Mouse (Mus musculus) retina, adult 2 months (tissue): ENCODE measurements around the gene Mki67.
"Not testable (repeated sequence)": the region's sequence is repeated elsewhere in the genome, so short reads cannot be mapped to it uniquely, and the experiment has no call there.

Experiments
- DNase-seq: peaks from one replicate; pipeline ENCODE4 v3.0.0-alpha.2; 2012; ENCODE audit warnings: low read depth, low spot score

The Mki67 gene

DNA sequence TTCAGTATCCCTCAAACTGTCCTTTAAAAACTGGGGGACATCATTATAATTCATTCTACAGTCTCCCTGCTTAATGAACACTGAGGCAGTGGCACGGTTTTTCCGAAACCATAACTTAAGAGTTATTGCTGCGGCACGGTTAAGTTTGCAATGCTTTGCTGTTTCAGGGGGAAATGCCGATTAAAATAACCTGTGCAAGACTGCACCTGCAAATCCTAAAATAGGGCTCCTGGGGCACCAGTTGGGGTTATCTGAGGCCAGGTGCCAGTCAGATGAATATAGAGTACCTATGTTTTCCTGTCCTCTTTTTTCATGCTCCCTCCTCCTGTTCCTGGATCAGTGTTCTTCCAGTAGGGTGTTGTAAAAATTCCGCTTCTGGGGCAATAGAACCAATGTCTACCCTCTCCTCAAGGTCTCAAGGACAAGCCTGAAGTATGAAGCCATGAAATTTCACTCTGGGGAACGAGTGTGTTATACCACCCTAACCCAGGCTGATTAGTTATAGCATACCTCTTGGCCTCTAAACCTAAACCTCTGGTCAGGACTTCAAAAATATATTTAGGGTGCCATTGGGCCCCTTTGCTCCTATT, 902 bp upstream of the Mki67 start:
- DNase-seq = no peak

DNA sequence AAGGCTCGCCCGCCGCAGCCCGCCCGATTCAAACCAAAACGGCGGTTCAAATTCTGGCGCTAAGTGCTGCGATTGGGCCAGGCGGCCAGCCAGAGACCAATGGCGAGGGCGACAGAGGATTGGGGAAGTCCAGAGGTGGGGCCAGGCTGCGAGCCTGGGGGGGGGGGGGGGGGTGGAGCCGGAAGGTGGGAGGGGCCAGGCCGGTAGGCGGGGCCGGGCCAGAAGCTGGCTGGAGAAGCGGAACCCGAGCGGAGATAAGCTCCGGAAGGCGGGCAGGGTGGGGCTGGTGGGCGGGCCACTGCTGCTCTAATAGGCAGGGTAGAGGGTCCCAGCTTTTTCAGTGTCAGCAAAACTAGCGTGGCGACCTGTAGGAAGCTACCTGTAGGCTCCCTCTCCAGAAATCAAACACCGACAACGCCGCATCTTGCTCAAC, 300 bp upstream of the Mki67 start:
- DNase-seq = peak; percentile 65

DNA sequence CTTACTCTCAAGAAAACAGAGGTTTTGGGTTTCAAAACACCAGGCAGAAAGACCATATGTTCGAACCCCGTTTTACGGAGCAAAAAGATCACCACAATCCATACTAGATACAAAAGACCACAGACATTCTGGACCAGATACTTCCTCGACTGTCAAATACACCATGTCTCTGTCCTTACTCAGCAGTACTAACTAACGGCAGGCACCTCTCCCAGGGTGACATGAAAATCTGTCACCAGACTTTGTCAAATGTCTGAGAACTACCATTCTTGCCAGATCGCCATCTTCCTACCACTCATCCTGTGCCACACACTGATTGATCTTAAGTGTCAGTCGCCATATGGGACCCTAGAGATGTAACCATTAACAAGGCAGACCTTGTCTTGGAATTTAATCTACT, 995 bp downstream of the Mki67 start:
- DNase-seq = no peak

DNA sequence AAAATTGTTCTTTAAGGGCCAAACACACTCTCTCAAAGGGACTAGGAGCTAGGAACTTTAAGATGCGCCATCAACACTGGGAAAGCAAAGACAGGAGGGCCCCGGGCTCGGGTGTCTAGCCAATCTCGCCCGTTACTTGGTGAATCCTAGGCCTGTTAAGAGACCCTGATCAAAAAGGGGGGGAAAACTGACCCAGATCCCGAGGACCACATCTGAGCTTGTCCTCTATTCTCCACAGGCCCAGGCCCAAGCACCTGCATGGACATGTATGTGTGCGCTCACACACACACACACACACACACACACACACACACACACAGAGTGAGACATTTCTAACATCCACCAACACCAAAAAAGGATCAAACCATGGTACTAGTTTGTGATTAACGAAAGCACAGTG, 2.8 kb downstream of the Mki67 start:
- DNase-seq = no peak

DNA sequence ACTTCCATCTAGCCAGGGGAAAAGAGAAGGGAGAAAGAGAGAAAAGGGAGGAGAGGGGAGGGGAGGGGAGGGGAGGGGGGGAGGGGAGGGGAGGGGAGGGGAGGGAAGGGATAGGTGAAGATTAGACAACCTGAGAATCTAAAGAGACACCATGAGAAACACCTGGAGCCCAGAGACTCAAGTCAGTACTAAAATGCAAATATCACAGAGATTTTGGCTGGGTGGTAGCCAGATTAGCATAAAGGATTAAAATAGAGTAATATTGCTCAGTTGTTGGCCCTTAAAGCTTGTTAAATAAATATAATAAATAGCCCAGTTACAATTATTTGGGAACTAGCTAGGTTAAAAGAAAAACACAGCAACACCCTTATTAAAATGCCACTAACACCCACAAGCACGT, 3.6 kb downstream of the Mki67 start:
- DNase-seq = no peak

DNA sequence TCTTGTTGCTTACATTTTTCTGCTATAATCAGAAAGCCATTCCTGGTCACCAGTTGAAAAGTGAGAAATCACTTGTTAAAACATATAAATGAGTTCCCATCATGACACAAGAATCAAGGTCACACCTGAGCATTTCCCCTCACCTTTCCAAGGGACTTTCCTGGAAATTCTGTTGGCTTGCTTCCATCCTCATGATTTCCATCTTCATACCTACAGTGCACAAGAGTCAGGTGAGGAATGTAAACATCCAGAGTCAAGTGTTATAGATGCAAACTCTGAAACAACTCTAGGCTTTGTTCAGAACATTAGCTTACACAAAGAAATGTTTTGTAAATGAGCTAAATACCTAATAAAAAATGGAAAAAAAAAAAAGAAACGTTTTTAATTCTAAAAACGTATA, 5.5 kb downstream of the Mki67 start:
- DNase-seq = no peak

DNA sequence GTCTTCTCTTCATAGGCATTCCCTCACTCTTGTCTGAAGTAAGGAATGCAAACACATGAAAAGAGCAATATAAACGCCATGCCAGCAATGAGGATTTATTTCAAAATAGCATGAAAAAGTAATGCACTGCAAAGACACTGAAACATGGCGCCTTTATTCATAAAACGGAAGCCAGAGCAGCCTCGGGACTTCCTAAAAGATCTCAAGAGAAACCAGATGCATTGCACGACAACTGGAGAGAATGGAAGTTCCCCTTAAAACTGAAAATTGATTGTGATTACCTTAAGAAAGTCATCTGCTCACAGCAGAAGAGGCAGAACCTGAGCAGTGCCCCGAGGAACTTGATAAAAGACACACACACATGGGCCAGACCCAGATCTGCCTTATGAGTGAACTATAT, 10.4 kb downstream of the Mki67 start:
- DNase-seq = no peak

DNA sequence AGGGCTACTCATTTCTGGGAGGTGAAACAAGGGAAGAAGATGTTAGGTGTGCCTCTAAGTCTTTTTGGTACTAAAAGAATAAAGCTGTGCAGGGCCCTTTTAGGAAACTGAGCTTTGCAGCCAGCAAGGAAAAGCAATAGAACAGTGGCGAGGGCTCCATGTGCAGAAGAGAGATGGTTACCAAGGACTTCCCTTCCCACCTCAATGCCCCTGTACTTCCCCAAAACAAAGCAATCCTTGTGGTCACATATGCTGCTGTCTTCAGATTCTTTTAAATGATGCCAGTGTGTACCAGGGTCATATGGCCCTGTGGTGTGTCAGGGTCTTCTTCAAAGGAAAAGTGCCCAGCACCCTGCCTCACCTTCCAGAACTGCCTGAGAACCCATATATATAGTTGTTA, 11.1 kb downstream of the Mki67 start:
- DNase-seq = no peak

DNA sequence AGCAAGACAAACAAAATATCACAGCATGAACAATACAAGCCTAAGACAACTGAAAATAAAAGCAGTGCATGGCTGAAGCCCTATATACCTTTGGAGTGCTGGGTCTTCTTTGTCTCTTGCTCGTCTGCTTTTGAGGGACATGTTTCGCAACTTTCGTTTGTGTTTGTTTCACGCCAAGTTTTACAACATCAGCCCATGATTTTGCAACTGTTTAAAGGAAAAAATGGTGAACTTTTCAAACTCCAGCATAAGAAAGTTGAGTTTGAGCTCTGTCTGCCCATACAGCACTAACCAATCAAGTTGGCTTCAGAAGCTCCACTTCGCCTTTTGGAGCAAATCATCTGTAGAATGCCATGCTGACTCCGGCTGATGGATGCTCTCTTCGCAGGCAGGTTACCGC, 11.9 kb downstream of the Mki67 start:
- no peak for DNase-seq

DNA sequence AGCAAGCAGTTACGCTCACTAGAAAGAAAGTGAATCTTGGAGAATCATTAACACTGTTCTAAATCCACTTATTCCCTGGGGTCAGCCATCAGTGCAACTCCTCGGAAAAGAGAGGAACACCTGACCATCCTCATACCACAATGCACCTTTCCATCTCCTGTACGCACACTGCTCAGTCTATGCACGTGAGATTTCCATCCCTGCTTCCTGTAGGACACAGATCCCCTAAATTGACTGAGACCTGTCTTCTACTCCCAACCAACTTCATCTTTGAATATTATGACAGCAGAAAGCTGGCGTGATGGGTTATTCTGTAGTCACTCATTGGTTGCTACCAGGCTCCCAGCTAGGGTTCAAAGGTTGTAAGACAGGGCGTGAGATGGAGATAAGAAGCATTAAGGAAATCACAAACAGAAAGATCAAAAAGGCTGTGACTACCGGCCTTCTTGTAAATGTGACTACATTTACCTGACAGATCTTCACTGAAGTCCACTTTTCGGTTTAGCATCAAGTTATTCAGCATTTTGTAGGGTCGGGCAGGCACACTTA, 12.5 kb downstream of the Mki67 start:
- DNase-seq = no peak

DNA sequence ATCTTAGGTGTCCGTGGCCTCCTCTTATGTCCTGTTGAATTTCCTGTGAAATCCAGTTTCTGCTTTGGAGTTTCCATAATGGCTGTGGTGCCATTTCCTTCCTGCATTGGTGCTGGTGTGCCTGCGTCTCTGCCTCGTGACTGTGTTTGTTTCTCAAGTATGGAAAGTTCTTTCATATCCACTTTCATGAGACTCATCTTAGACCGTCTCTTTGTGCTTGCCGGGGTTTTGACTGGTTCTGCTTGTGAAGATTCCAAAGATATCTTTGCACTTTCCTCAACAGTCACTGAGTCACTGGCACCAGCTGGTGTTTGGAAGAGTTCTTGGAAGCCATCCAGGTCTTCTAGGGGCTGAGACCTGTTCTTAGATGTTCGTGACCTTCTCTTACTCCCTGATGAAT, 16.8 kb downstream of the Mki67 start:
- not testable (repeated sequence) for DNase-seq

DNA sequence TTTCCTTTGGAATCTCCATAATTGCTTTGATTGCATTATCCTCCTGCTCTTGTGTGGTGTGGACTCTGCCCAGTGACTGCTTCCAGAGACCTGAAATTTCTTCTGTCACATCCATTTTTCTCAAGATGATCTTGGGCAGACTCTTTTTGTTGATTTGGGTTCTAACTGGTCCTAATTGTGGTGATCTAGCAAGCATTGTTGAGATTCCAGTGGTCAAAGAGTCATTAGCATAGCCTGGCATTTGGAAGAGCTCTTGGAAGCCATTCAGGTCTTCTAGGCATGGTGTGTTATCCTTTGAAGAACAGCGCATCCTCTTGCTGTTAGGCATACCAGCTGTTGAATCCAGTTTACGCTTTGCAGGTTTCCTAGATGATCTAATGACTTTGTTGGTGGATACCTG, 17.8 kb downstream of the Mki67 start:
- no peak for DNase-seq

DNA sequence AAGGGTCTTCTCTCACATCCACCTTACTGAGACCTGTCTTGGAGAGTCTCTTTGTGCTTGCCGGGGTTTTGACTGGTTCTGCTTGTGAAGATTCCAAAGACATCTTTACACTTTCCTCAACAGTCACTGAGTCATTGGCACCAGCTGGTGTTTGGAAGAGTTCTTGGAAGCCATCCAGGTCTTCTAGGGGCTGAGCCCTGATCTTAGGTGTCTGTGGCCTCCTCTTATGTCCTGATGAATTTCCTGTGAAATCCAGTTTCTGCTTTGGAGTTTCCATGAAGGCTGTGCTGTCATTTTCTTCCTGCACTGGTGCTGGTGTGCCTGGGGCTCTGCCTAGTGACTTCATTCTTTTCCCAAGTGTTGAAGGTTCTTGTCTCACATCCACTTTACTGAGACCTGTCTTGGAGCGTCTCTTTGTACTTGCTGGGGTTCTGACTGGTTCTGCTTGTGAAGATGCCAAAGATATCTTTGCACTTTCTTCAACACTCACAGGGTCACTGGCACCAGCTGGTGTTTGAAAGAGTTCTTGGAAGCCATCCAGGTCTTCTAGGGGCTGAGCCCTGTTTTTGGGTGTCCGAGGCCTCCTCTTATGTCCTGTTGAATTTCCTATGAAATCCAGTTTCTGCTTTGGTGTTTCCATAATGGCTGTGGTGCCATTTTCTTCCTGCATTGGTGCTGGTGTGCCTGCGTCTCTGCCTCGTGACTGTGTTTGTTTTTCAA, 19.0 kb downstream of the Mki67 start:
- not testable (repeated sequence) for DNase-seq

DNA sequence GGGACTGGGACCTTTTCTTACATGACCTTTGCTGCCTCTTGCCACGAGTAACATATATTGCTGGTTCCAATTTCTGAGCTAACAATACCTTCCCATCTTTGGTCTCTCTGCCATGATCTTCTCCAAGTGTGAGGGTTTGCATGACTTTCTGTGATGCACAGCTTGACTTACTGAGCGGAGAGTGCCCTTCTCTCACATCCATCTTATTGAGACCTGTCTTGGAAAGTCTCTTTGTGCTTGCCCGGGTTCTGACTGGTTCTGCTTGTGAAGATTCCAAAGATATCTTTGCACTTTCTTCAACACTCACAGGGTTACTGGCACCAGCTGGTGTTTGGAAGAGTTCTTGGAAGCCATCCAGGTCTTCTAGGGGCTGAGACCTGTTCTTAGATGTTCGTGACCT, 20.0 kb downstream of the Mki67 start:
- DNase-seq = no peak

DNA sequence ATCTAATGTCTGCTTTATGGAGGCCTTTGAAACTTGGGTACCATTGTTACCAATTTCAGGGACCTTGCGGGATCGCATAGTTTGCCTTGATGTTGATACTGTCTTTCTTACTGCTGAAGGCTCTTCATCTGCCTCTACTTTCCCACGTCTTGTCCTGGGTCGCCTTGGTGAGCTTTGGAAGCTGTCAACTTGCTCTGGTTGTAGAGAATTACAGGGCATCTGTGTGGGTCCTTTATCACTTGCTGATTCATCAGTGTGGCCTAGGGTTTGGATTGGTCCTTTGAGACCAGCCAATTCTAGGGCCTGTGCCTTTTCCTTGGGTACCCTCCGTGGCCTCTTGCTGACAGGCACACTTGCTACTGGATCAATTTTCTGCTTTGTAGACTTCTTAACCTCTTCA, 21.4 kb downstream of the Mki67 start:
- DNase-seq = no peak

DNA sequence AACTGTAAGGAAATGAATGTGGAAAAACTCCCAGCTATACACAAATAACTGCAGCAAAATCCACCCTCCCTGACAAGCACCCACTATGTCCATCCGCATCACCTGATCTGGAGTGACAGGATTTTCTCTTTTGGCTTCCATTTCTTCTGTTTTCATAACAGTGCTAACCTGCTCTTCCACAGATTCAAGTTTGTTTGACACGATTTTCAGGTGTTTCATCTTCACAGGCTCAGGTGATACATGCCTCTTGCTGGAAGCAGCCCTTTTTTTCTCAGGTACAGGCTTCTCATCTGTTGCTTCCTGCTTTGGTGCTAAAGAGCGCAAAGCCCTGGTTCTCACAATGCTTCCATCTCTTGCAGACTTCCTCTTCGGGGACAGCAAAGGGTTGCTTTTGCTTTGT, 22.0 kb downstream of the Mki67 start:
- no peak for DNase-seq

DNA sequence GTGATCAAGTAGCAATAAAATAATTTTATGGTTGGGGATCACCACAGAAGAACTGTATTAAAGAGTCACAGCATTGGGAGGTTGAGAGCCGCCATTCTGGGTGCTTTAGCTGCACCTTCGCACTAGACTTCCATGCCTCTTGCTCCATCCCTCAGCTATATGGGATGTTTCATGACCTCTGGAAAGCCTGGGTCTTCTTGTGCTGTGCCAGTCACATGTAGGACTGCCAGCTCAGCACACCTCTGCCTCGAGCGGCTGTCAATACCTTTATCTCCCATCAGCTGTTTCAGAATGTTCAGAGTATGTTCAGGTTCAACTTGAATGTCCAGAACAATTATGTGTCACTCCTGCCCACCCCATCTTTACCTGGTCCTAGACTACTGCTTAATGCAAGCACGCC, 24.2 kb downstream of the Mki67 start:
- no peak for DNase-seq

DNA sequence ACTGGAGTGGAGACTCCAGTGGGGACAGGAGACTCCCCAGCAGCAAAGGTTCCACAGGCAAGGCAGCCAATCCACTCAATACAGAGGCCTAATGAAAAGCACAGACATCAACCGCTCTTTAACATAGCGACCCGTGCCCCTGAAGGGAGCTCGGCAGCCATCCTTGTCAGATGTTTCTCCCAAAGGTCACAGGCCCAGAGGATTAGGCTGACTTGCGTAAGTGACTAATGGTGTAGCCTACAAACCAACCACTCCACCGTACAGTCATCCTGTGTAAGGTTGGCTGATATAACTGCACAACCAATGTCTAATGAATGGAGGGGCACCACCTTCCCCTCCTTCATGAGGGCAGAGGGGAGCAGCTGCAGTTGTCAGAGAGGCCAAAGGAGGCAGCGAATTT, 26.8 kb downstream of the Mki67 start:
- DNase-seq = no peak

DNA sequence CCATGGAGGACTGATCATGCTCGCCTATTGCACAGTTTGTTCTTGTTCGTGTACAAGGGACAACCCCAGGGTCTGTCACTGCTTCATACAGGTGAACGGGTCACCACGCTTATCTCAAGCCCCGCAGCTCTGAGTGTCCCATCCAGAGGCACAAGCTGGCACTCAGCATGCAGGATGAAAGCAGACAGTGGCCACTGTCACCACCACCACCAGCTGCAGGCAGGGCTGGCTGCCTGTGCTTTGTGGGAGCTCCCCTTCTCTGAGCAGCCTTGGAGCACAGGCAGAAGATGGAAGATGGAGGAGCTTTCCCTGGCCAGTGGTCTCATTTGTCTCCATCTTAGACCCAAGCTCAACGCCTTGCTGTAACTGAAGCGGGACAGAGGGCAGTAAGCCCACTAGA, 31.2 kb downstream of the Mki67 start:
- no peak for DNase-seq

DNA sequence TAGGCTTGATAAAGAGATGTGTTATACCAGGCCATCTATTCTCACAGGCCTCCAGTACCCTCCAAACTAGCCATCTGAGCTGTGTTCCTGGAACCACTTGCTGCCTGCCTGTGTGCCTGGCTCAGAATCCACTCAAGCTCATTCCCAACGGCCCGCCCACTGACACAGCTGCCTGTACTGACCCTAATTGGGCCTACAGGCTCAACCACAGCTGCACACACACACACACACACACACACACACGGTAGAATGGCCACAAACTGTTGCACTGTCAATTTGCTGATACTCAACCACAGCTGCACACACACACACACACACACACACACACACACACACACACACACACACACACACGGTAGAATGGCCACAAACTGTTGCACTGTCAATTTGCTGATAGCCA, 32.1 kb downstream of the Mki67 start:
- DNase-seq = not testable (repeated sequence)

DNA sequence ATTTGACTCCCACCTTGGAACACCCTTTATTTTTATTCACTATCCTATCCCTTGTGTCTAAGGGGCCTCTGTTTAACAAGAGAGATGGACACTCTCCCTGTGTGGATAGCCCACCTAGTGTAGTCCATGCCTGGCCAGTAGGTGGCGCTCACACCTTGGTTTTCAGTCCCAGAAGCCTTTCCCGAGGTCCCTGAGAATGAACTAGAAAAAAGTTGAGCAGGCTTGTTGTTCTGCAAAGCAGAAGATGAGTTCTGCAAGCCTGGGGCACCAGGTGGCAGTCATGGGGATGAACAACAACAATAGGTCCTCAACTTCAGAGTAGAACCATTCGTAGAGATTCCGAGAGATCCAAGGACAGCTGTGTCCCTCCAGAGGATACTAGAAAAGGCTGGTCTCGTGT, 35.8 kb downstream of the Mki67 start:
- DNase-seq = no peak

DNA sequence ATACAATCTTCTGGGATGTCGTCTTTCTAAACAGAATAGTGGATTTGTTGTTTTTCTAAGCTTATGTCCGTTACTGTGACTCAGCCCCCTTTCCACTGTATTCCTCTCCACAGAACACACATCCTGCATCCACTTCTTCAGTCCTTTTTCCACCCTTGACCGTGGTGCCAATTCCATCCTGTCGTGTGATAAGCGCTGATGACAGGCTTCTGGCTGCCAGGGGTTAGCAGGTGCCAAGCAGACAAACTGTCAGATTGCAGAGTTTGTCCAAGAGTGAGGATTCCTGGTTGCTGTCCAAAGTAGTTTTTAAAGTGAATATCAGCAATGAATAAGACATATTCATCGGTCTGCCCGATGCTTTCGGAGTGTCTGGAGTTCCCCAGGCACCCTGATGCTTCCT, 39.4 kb downstream of the Mki67 start:
- DNase-seq = no peak

DNA sequence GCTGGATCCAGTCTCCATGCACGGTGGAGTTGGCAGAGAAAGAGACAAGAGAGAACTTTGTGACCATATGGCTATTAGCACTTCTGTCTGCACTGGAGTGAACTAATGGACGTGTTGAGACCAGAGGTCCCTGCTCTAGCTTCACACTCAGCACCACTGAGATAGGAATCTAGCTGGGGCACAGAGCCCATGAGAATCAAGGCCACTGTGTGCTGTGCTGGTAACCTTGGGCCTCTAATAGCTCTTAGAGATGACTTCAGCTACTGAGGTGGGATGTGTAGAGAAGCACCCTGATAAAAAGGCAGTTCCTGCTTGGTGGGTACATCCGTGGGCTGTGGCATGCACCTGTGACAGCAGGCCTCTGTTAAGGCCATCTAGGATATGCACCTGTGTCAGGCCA, 42.6 kb downstream of the Mki67 start:
- DNase-seq = no peak
